Mouse (Mus musculus) leukemia stem cell, adult 10-12 weeks (primary cell): ENCODE measurements around the gene Foxd1. TPM values are rescaled to one million over a fixed set of nuclear protein-coding genes. Genes with fewer than 3 reads are reported as not detected.

ENCODE experiments used
- polyA plus RNA-seq: library from polyadenylated mRNA; stranded (reverse); fragments of >175 nt; gene quantifications from 2 replicates; pipeline ENCODE4 v1.2.3, GENCODE M21; 2012; ENCODE audit warnings: low replicate concordance

The Foxd1 gene
- polyA plus RNA-seq = not detected in 2 replicates

GRCm38 (mm10) chr13:98354090-98354801 lies at the start of gene Foxd1:
TSS of gene Foxd1 (plus strand) at chr13:98354242.

GRCm38 (mm10) chr13:98316480-98317245 lies 37.4 kb upstream of the Foxd1 start, which contains the start of gene Btf3:
TSS of gene Btf3 (minus strand) at chr13:98317006.

Other genes starting within 250 kb of the Foxd1 start
- gene Arhgef28, start 147.8 kb upstream of the Foxd1 start, polyA plus RNA-seq = 0.08 TPM in 2 replicates
- 6.2 and 8.6 TPM in 2 replicates for gene Utp15, start 91.2 kb upstream of the Foxd1 start, polyA plus RNA-seq
- 44.3 and 63.6 TPM in 2 replicates for gene Ankra2, start 91.2 kb upstream of the Foxd1 start, polyA plus RNA-seq
- gene Gm21976, start 74.4 kb upstream of the Foxd1 start, polyA plus RNA-seq = not detected in 2 replicates
- 46.1 and 53.1 TPM in 2 replicates for gene Btf3, start 37.2 kb upstream of the Foxd1 start, polyA plus RNA-seq
- gene Gm10320, start 137.8 kb downstream of the Foxd1 start, polyA plus RNA-seq = 0.96 and 1.1 TPM in 2 replicates